Mouse (Mus musculus) heart, embryonic 16.5 days (tissue): ENCODE measurements around the gene Spn. TPM values are rescaled to one million over a fixed set of nuclear protein-coding genes. Genes with fewer than 3 reads are reported as not detected.

Source experiments
- ATAC-seq: fragments of 200-750 bp; cut with Nextera tagmentation; replicated peaks from 2 replicates; pipeline ENCODE4 v1.8.0; 2017; ENCODE audit warnings: moderate number of reproducible peaks; ENCODE audit not compliant: insufficient read depth, low FRiP score; ENCODE audit errors: extremely low read depth
- H3K27ac ChIP-seq: fragments of 300-500 bp; sonication (generic); 2 replicates; pipeline ENCODE4 v1.5.1; 2014; ENCODE audit warnings: mild to moderate bottlenecking, low read length, control low read depth, moderate library complexity
- H3K27me3 ChIP-seq: fragments of 300-500 bp; sonication (generic); 2 replicates; pipeline ENCODE4 v1.6.1; 2014; ENCODE audit warnings: low read length, mixed read lengths; ENCODE audit not compliant: control insufficient read depth, insufficient read depth
- H3K36me3 ChIP-seq: fragments of 300-500 bp; sonication (generic); 2 replicates; pipeline ENCODE4 v1.6.1; 2014; ENCODE audit not compliant: control insufficient read depth, insufficient read depth
- H3K4me1 ChIP-seq: fragments of 300-500 bp; sonication (generic); 2 replicates; pipeline ENCODE4 v1.6.1; 2014; ENCODE audit warnings: low read length, mixed read lengths; ENCODE audit not compliant: control insufficient read depth, insufficient read depth
- H3K4me2 ChIP-seq: fragments of 300-500 bp; sonication (generic); 2 replicates; pipeline ENCODE4 v1.6.1; 2014; ENCODE audit warnings: low read depth, mild to moderate bottlenecking, control low read depth, low read length
- H3K4me3 ChIP-seq: fragments of 300-500 bp; sonication (generic); 2 replicates; pipeline ENCODE4 v1.5.1; 2014; ENCODE audit warnings: mild to moderate bottlenecking, control low read depth, low read length
- H3K9ac ChIP-seq: fragments of 300-500 bp; sonication (generic); 2 replicates; pipeline ENCODE4 v1.6.1; 2014; ENCODE audit warnings: low read length, control low read depth
- H3K9me3 ChIP-seq: fragments of 300-500 bp; sonication (generic); replicated peaks from 2 replicates; pipeline ENCODE4 v1.6.1; 2016; ENCODE audit warnings: low read length; ENCODE audit not compliant: control insufficient read depth
- WGBS: fragments of 180-500 bp; shearing (Covaris S2); extraction: QIAGEN DNeasy Blood & Tissue Kit; methylation state at CpG from one replicate; pipeline ENCODE4 v1.1.7; 2014; 5-methylcytosine and 5-hydroxymethylcytosine counted together
- polyA plus RNA-seq: library from polyadenylated mRNA; unstranded; fragments of >200 nt; fragmentation: Nextera tagmentation; extraction: Ambion mirVana; gene quantifications from 2 replicates; pipeline ENCODE4 v1.2.1, GENCODE M21; 2015

The Spn gene
- polyA plus RNA-seq, 1 experiment from 2014 or later: 2.6 TPM

- 58% methylated on average over 8 of the region's 8 CpGs for WGBS
- H3K4me3 ChIP-seq: no peak overlapping the region
- no peak overlapping the region for H3K27ac ChIP-seq
- no peaks in the 10 kb centered on the region for H3K4me1 ChIP-seq
- H3K27me3 ChIP-seq: no peaks in the 10 kb centered on the region
- no peaks in the 10 kb centered on the region for H3K36me3 ChIP-seq
- no peak overlapping the region for H3K4me2 ChIP-seq
- H3K9me3 ChIP-seq: no peaks in the 10 kb centered on the region
- no peak overlapping the region for H3K9ac ChIP-seq
- ATAC-seq: no peak
Measured at GRCm38 (mm10) chr7:127082271-127082670, 55.4 kb downstream of the Spn start.

Other genes starting within 250 kb of the Spn start
- 19.6 and 22.5 TPM in 2 replicates for gene Tmem219, start 214.9 kb downstream of the Spn start, polyA plus RNA-seq
- 13.3 TPM in 2 replicates for gene Kctd13, start 208.9 kb downstream of the Spn start, polyA plus RNA-seq
- gene Asphd1, start 188.2 kb downstream of the Spn start, polyA plus RNA-seq: not detected in 2 replicates
- 0.53 and 1.0 TPM in 2 replicates for gene Sez6l2, start 187.3 kb downstream of the Spn start, polyA plus RNA-seq
- gene Cdipt, start 161.9 kb downstream of the Spn start, polyA plus RNA-seq: 85.1 and 89.4 TPM in 2 replicates
- gene Cdiptos, start 161.7 kb downstream of the Spn start, polyA plus RNA-seq: 1.2 and 1.6 TPM in 2 replicates
- 15.9 and 20.6 TPM in 2 replicates for gene Mvp, start 123.2 kb downstream of the Spn start, polyA plus RNA-seq
- 0.75 TPM in 1 of 2 replicates, not detected in the other for gene Pagr1b, start 121.3 kb downstream of the Spn start, polyA plus RNA-seq
- gene Pagr1a, start 120.5 kb downstream of the Spn start, polyA plus RNA-seq: 61.0 and 78.5 TPM in 2 replicates
- gene Gm42742, start 116.7 kb downstream of the Spn start, polyA plus RNA-seq: 15.4 and 38.5 TPM in 2 replicates
- 1.6 and 2.4 TPM in 2 replicates for gene Prrt2, start 116.6 kb downstream of the Spn start, polyA plus RNA-seq
- 31.5 and 34.1 TPM in 2 replicates for gene Maz, start 110.8 kb downstream of the Spn start, polyA plus RNA-seq
- gene Kif22, start 95.4 kb downstream of the Spn start, polyA plus RNA-seq: 80.4 and 81.6 TPM in 2 replicates
- 18.3 TPM in 1 of 2 replicates, not detected in the other for gene Zg16, start 50.5 kb downstream of the Spn start, polyA plus RNA-seq
- gene AI467606, start 46.5 kb downstream of the Spn start, polyA plus RNA-seq: 4.9 and 8.4 TPM in 2 replicates
- 2.1 and 2.6 TPM in 2 replicates for gene Qprt, start 15.6 kb downstream of the Spn start, polyA plus RNA-seq
- gene Cd2bp2, start 58.2 kb upstream of the Spn start, polyA plus RNA-seq: 42.2 and 44.4 TPM in 2 replicates
- 15.2 and 22.3 TPM in 2 replicates for gene Tbc1d10b, start 70.6 kb upstream of the Spn start, polyA plus RNA-seq
- gene Mylpf, start 71.1 kb upstream of the Spn start, polyA plus RNA-seq: 16.2 and 31.6 TPM in 2 replicates
- 21.0 and 21.9 TPM in 2 replicates for gene Zfp553, start 95.2 kb upstream of the Spn start, polyA plus RNA-seq
- 35.1 and 57.5 TPM in 2 replicates for gene Sept1, start 95.3 kb upstream of the Spn start, polyA plus RNA-seq
- 38.0 and 39.6 TPM in 2 replicates for gene Zfp771, start 106.5 kb upstream of the Spn start, polyA plus RNA-seq
- 129 and 142 TPM in 2 replicates for gene Dctpp1, start 122.9 kb upstream of the Spn start, polyA plus RNA-seq
- 48.7 and 52.8 TPM in 2 replicates for gene Sephs2, start 136.2 kb upstream of the Spn start, polyA plus RNA-seq
- 3.3 and 8.1 TPM in 2 replicates for gene Itgal, start 158.4 kb upstream of the Spn start, polyA plus RNA-seq
- 17.1 and 20.0 TPM in 2 replicates for gene Zfp768, start 207.8 kb upstream of the Spn start, polyA plus RNA-seq
- gene Zfp747, start 238.2 kb upstream of the Spn start, polyA plus RNA-seq: 5.3 and 5.5 TPM in 2 replicates
- 4.5 and 4.9 TPM in 2 replicates for gene 9130019O22Rik, start 249.3 kb upstream of the Spn start, polyA plus RNA-seq